Comparison of ENCODE assay signal across 9 mouse cellular contexts in the genomic region with DNA sequence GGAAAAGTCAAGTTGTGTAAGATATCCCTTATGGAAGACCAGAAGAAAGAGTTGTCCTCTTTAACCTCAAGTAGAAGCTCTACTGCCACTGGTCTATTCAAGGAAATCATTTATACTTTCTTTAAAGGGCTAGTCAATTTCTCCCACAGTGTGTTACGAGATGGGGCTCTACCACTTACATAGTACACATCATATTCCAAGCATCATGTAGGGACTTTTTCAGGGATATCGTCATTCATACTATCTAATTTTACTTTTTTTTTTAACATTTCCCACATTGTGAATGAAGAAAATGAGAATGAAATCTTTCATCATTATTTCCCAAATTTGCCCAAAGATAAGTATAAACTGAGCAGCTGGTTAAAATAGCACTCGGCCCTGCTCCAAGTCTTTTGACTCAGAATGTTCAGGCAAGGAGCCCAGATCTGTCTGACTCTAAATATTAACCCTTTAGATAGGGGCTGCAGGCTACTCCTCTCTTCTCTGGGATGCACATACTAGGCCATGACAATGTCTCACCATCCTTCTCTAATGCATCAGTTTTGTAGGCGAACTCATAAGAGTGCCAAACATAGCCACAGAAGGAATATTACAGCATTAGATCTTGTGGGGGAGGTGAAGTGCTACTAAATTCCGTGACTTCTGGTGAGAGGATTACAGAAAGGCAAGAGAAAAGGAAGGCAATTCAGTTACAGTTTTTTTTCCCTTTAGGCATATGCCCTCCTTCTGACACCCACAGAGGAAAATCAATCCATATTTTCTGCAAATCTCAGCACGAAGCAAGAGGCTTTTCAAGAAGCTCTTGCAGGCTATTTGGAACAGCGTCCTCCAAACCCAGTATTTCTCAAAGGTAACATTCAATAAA.
A peak's percentile ranks its signal among the peaks of the same experiment; 100 is the strongest.
DNase-seq lines count a peak whose midpoint lies in the region; ATAC-seq lines count a peak whose summit lies in the region.
"Had no signal": no experiment of that assay in that cellular context is flagged by ENCODE, and none has a peak within 500 bp of the region (broad histone marks: within the 10 kb centered on the region; RNA-seq: fewer than 3 reads in every experiment).

No protein-coding gene starts in this region.

- WGBS in heart, embryonic 12.5 days = 68% methylated on average over 7 of the region's 7 CpGs

- no peaks in the 10 kb centered on the region for H3K27me3 ChIP-seq in heart, embryonic 12.5 days (replicated peaks)
- H3K27me3 ChIP-seq: embryonic facial prominence, embryonic 12.5 days had no signal

- H3K27ac ChIP-seq in heart, embryonic 12.5 days (ENCODE audit: poor library complexity, severe bottlenecking) = no peak overlapping the region
- H3K27ac ChIP-seq: embryonic facial prominence, embryonic 12.5 days had no signal

- no peak overlapping the region for H3K4me3 ChIP-seq in heart, embryonic 12.5 days
- H3K4me3 ChIP-seq: embryonic facial prominence, embryonic 12.5 days had no signal

- peaks cover 14% of the 10 kb centered on the region for H3K4me1 ChIP-seq in heart, embryonic 12.5 days (replicated peaks)
- H3K4me1 ChIP-seq: embryonic facial prominence, embryonic 12.5 days had no signal

- no peak overlapping the region for H3K4me2 ChIP-seq in heart, embryonic 12.5 days
- H3K4me2 ChIP-seq: embryonic facial prominence, embryonic 12.5 days had no signal

- H3K9ac ChIP-seq in heart, embryonic 12.5 days = no peak overlapping the region
- H3K9ac ChIP-seq: embryonic facial prominence, embryonic 12.5 days had no signal

- no peaks in the 10 kb centered on the region for H3K9me3 ChIP-seq in heart, embryonic 12.5 days (replicated peaks)
- H3K9me3 ChIP-seq: embryonic facial prominence, embryonic 12.5 days had no signal

- no peak for ATAC-seq in heart, embryonic 12.5 days (ENCODE audit: insufficient number of reproducible peaks, low FRiP score)
- no peak for ATAC-seq in granulocyte monocyte progenitor cell, adult 5-6 weeks (replicated peaks; ENCODE audit: poor library complexity, severe bottlenecking)

- H3K36me3 ChIP-seq in heart, embryonic 12.5 days = no peaks in the 10 kb centered on the region
- H3K36me3 ChIP-seq: embryonic facial prominence, embryonic 12.5 days had no signal

- DNase-seq in heart, adult 11 months = peak; percentile 93
- DNase-seq in adrenal gland, adult 18-20 months (ENCODE audit: low spot score in 2 of 2) = peak; percentile 36 to 46
- DNase-seq in frontal cortex, postnatal 36 days (ENCODE audit: low spot score in 2 of 2) = peak; percentile 74 to 86
- DNase-seq in layer of hippocampus, adult 11-12 months (ENCODE audit: low spot score) = peak; percentile 74
- peak; percentile 55 for DNase-seq in lung, postnatal 14 days
- DNase-seq in embryo, embryonic 9.5 days (ENCODE audit: extremely low spot score) = no peak
